Mouse (Mus musculus) forebrain, embryonic 12.5 days (tissue): ENCODE data around the gene Boll. TPM values are rescaled to one million over a fixed set of nuclear protein-coding genes. Genes with fewer than 3 reads are reported as not detected.

Experiments used
- ATAC-seq: fragments of 200-750 bp; cut with Nextera tagmentation; 2 replicates; pipeline ENCODE4 v1.8.0; 2017; ENCODE audit warnings: moderate TSS enrichment; ENCODE audit not compliant: low FRiP score
- H3K27ac ChIP-seq: fragments of 300-500 bp; sonication (generic); 2 replicates; pipeline ENCODE4 v1.5.1; 2016; ENCODE audit warnings: mild to moderate bottlenecking
- H3K27me3 ChIP-seq: fragments of 300-500 bp; sonication (generic); 2 replicates; pipeline ENCODE4 v1.6.1; 2016; ENCODE audit warnings: mild to moderate bottlenecking
- H3K36me3 ChIP-seq: fragments of 300-500 bp; sonication (generic); replicated peaks from 2 replicates; pipeline ENCODE4 v1.6.1; 2016; ENCODE audit warnings: mild to moderate bottlenecking
- H3K4me1 ChIP-seq: fragments of 300-500 bp; sonication (generic); 2 replicates; pipeline ENCODE4 v1.6.1; 2016
- H3K4me2 ChIP-seq: fragments of 300-500 bp; sonication (generic); 2 replicates; pipeline ENCODE4 v1.6.1; 2016; ENCODE audit warnings: mild to moderate bottlenecking, moderate library complexity
- H3K4me3 ChIP-seq: fragments of 300-500 bp; sonication (generic); replicated peaks from 2 replicates; pipeline ENCODE4 v1.5.1; 2016; ENCODE audit warnings: mild to moderate bottlenecking
- H3K9ac ChIP-seq: fragments of 300-500 bp; sonication (generic); 2 replicates; pipeline ENCODE4 v1.6.1; 2016; ENCODE audit warnings: mild to moderate bottlenecking
- H3K9me3 ChIP-seq: fragments of 300-500 bp; sonication (generic); 2 replicates; pipeline ENCODE4 v1.6.1; 2016
- WGBS: fragments of 180-500 bp; shearing (Covaris S2); methylation state at CpG from one replicate; pipeline ENCODE4 v1.1.7; 2016; 5-methylcytosine and 5-hydroxymethylcytosine counted together
- polyA plus RNA-seq: library from polyadenylated mRNA; unstranded; fragments of >200 nt; fragmentation: Nextera tagmentation; extraction: Ambion mirVana; gene quantifications from 2 replicates; pipeline ENCODE4 v1.2.1, GENCODE M21; 2016

The Boll gene
- 0.36 and 0.50 TPM in 2 replicates for polyA plus RNA-seq

GRCm38 (mm10) chr1:55363044-55363565, at the start of gene Boll:
Boll (minus strand) TSS chr1:55363469.
- H3K27ac ChIP-seq: no peak within 1 kb of the TSS
- 9% methylated on average over 62 of the region's 68 CpGs for WGBS

GRCm38 (mm10) chr1:55412569-55412968, 49.3 kb upstream of the Boll start:
- Histone ChIP-seq H3K36me3 (no peaks in the 10 kb centered on the region), H3K4me2 (no peak overlapping the region), H3K4me1 (no peaks in the 10 kb centered on the region), H3K27me3 (no peaks in the 10 kb centered on the region), H3K27ac (no peak overlapping the region), H3K9ac (no peak overlapping the region), H3K4me3 (no peak overlapping the region), H3K9me3 (no peaks in the 10 kb centered on the region)
- no peak for ATAC-seq
- 77% methylated on average over 6 of the region's 6 CpGs for WGBS

More at GRCm38 (mm10) chr1:55363044-55363565, at the start of gene Boll:
- peak within 1 kb of the TSS; percentile 56 for H3K4me2 ChIP-seq
- peaks cover 27% of the 10 kb centered on the region for H3K27me3 ChIP-seq
- no peaks in the 10 kb centered on the region for H3K36me3 ChIP-seq
- ATAC-seq: peak; percentile 92
- peaks cover 9% of the 10 kb centered on the region for H3K9me3 ChIP-seq
- H3K4me3 ChIP-seq: peak within 1 kb of the TSS; percentile 51
- H3K4me1 ChIP-seq: peaks cover 4% of the 10 kb centered on the region
- 0 out of 2 replicates have a peak within 1 kb of the TSS, but pooled peaks have one; percentile 7 for H3K9ac ChIP-seq

GRCm38 (mm10) chr1:55411079-55411478, 47.8 kb upstream of the Boll start:
- Histone ChIP-seq H3K36me3 (no peaks in the 10 kb centered on the region), H3K4me1 (no peaks in the 10 kb centered on the region), H3K27me3 (0 out of 2 replicates have a peak, but pooled peaks cover 5% of the 10 kb centered on the region), H3K9ac (no peak overlapping the region), H3K9me3 (no peaks in the 10 kb centered on the region), H3K4me2 (no peak overlapping the region), H3K4me3 (no peak overlapping the region), H3K27ac (no peak overlapping the region)
- 89% methylated on average over 2 of the region's 2 CpGs for WGBS
- ATAC-seq: no peak

GRCm38 (mm10) chr1:55410670-55411069, 47.4 kb upstream of the Boll start:
- no peaks in the 10 kb centered on the region for H3K9me3 ChIP-seq
- no peak overlapping the region for H3K27ac ChIP-seq
- no peaks in the 10 kb centered on the region for H3K4me1 ChIP-seq
- H3K9ac ChIP-seq: no peak overlapping the region
- H3K27me3 ChIP-seq: 0 out of 2 replicates have a peak, but pooled peaks cover 5% of the 10 kb centered on the region
- 82% methylated on average over 2 of the region's 2 CpGs for WGBS
- no peak for ATAC-seq
- H3K36me3 ChIP-seq: no peaks in the 10 kb centered on the region
- H3K4me2 ChIP-seq: no peak overlapping the region
- no peak overlapping the region for H3K4me3 ChIP-seq

DNA sequence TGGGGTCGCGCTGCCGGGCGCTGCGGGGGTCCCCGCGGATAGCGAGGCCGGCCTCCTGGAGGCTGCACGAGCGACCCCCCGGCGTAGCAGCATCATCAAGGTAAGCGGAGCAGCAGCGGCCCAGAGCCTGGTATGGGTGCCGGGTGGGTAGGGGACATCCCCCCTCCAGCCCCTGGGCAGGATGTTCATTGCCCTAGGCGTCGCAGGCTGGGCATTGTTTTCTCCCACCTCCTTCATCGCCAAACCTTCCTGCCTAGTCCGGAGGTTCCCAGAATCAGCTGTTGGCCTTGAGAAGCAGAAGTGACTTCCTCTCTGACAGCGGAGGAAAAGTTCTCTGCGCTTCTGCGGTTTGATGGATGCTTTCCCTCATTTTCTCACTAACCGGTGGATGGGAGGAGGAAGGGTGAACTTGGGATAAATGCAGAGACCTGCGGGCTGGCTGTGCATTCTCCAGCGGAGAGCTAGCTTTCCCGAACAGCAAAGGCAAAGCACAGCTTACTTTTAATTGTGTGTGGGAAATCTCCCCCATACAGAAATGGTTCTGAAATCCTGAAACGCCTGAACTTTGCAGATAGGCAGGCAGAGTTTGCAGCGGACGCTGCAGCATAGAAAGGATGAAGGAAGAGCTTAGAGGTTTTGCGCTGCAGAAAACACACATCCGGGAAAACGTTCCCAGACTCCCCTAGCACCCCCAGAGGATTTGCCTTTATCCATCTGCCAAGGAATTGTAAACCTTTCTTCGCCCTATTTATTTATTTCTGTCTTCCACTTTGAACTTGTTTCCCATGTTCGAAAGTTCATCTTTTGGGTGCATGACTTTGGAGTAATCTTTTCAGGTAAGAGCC, 43.5 kb upstream of the Boll start:
- Histone ChIP-seq H3K4me3 (peak overlapping the region; percentile 73), H3K9me3 (no peaks in the 10 kb centered on the region), H3K4me1 (peaks cover 9% of the 10 kb centered on the region)

GRCm38 (mm10) chr1:55406023-55406413, 42.7 kb upstream of the Boll start:
- under 1% methylated on average over 40 of the region's 42 CpGs for WGBS
- peak overlapping the region; percentile 97 for H3K4me2 ChIP-seq
- H3K27ac ChIP-seq: peak overlapping the region; percentile 73
- peak; percentile 62; the same call in 1 of the 2 replicates for ATAC-seq
- peak overlapping the region; percentile 73 for H3K4me3 ChIP-seq
- peak overlapping the region; percentile 73 for H3K9ac ChIP-seq
- H3K27me3 ChIP-seq: peaks cover 11% of the 10 kb centered on the region; the same call in 1 of the 2 replicates
- no peaks in the 10 kb centered on the region for H3K36me3 ChIP-seq
- no peaks in the 10 kb centered on the region for H3K9me3 ChIP-seq
- peaks cover 9% of the 10 kb centered on the region for H3K4me1 ChIP-seq

More for the DNA sequence above, 43.5 kb upstream of the Boll start:
- Histone ChIP-seq H3K36me3 (no peaks in the 10 kb centered on the region), H3K27me3 (peaks cover 11% of the 10 kb centered on the region; the same call in 1 of the 2 replicates), H3K4me2 (peak overlapping the region; percentile 97), H3K9ac (peak overlapping the region; percentile 73), H3K27ac (peak overlapping the region; percentile 73)
- 4% methylated on average over 35 of the region's 35 CpGs for WGBS
- ATAC-seq: peak; percentile 12; the same call in 1 of the 2 replicates

- H3K9me3 ChIP-seq: no peaks in the 10 kb centered on the region
- H3K27ac ChIP-seq: peak within 1 kb of the TSS; percentile 73
- H3K27me3 ChIP-seq: peaks cover 11% of the 10 kb centered on the region; the same call in 1 of the 2 replicates
- peak within 1 kb of the TSS; percentile 97 for H3K4me2 ChIP-seq
- peak; percentile 99 for ATAC-seq
- H3K9ac ChIP-seq: peak within 1 kb of the TSS; percentile 73
- WGBS: 2% methylated on average over 51 of the region's 51 CpGs
- no peaks in the 10 kb centered on the region for H3K36me3 ChIP-seq
- H3K4me1 ChIP-seq: peaks cover 9% of the 10 kb centered on the region
- peak within 1 kb of the TSS; percentile 73 for H3K4me3 ChIP-seq
Measured at GRCm38 (mm10) chr1:55405272-55406022, 42.2 kb upstream of the Boll start, which contains the start of gene Plcl1. Plcl1 (plus strand) TSS chr1:55405921.

DNA sequence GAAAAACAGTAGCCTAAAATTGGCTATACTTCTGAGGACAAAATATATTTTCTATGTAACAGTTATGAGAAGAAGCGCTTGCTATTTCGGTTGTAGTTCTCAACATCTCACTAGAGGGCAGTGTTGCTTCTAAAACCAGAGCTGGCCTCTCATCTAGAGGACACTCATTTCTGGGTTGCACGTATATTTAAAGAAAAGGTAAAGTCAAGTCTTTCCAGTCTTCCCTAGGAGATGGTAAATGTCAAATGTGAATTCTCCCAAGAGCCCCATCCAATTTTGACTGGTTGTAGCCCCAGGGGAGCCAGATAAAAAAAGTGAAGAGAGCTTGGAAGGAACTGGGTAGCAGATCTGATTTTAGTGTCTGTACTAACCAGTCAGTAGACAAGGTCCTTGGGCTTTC, 41.2 kb upstream of the Boll start:
- peaks cover 11% of the 10 kb centered on the region; the same call in 1 of the 2 replicates for H3K27me3 ChIP-seq
- no peak for ATAC-seq
- no peak overlapping the region for H3K4me2 ChIP-seq
- no peak overlapping the region for H3K9ac ChIP-seq
- no peaks in the 10 kb centered on the region for H3K36me3 ChIP-seq
- WGBS: 4% methylated on average over 3 of the region's 3 CpGs
- peaks cover 12% of the 10 kb centered on the region for H3K4me1 ChIP-seq
- H3K4me3 ChIP-seq: no peak overlapping the region
- H3K9me3 ChIP-seq: no peaks in the 10 kb centered on the region
- H3K27ac ChIP-seq: no peak overlapping the region

DNA sequence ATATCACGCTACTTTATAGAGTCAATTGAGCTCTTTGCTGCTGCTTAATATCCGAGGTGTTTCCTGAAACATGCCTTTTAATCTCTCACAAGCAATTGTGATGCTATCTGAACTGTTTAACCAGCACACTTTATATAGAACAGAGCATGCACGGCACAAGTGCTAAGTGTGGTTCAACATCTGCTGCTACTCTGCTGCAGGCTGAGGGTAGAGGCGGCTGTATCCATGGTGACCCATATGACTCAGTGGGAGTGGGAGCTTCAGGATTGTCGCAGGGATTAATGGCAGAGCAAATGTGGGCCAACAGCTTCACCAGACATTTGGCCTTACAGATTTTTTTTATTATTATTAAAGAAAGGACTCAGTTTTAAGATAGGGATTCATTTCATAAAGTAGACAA, 36.6 kb upstream of the Boll start:
- Histone ChIP-seq H3K9me3 (no peaks in the 10 kb centered on the region), H3K4me1 (peaks cover 8% of the 10 kb centered on the region), H3K27me3 (peaks cover 6% of the 10 kb centered on the region; the same call in 1 of the 2 replicates), H3K4me3 (no peak overlapping the region), H3K27ac (no peak overlapping the region), H3K9ac (no peak overlapping the region; the same call in 1 of the 2 replicates), H3K4me2 (no peak overlapping the region), H3K36me3 (no peaks in the 10 kb centered on the region)
- ATAC-seq: peak; percentile 57; the same call in 1 of the 2 replicates
- WGBS: 51% methylated on average over 5 of the region's 5 CpGs

GRCm38 (mm10) chr1:55383114-55383773, 20.0 kb upstream of the Boll start:
- H3K9me3 ChIP-seq: no peaks in the 10 kb centered on the region
- H3K4me1 ChIP-seq: peaks cover 3% of the 10 kb centered on the region
- 8% methylated on average over 9 of the region's 9 CpGs for WGBS
- no peak overlapping the region for H3K4me3 ChIP-seq
- peak; percentile 85; the same call in 1 of the 2 replicates for ATAC-seq
- no peaks in the 10 kb centered on the region for H3K27me3 ChIP-seq
- peak overlapping the region; percentile 17; the same call in 1 of the 2 replicates for H3K4me2 ChIP-seq
- no peak overlapping the region for H3K9ac ChIP-seq
- no peaks in the 10 kb centered on the region for H3K36me3 ChIP-seq
- no peak overlapping the region for H3K27ac ChIP-seq

DNA sequence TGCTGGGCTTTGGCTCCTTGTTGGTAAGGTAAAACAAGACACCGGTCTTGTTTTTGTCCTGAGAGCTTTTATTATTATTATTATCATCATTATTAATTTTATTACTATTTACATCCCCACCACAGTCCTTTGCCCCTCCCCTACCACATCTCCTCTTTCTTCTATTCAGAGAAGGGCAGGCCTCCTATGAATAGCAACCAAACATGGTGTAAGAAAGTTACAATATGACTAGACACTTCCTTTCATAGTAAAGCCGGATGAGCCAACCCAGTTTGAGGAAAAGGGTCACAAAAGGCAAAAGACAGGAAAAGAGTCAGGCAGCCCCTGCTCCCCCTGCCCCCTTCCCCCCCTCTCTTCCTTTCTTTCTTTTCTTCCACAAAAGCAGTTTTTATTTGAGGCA, 17.3 kb upstream of the Boll start:
- H3K9me3 ChIP-seq: no peaks in the 10 kb centered on the region

More for the DNA sequence above, 17.3 kb upstream of the Boll start:
- no peak overlapping the region for H3K4me2 ChIP-seq
- H3K4me3 ChIP-seq: no peak overlapping the region
- ATAC-seq: no peak
- no peak overlapping the region for H3K27ac ChIP-seq
- H3K36me3 ChIP-seq: no peaks in the 10 kb centered on the region
- 82% methylated on average over 2 of the region's 2 CpGs for WGBS
- peaks cover 3% of the 10 kb centered on the region for H3K4me1 ChIP-seq
- H3K9ac ChIP-seq: no peak overlapping the region
- no peaks in the 10 kb centered on the region for H3K27me3 ChIP-seq
